Mouse (Mus musculus) C2C12 (cell line): Measurements from ENCODE around the gene Gadd45gip1. TPM values are rescaled to one million over a fixed set of nuclear protein-coding genes. Genes with fewer than 3 reads are reported as not detected.
A peak's percentile ranks its signal among the peaks of the same experiment; 100 is the strongest.

Experiments used
- H3K27me3 ChIP-seq: one replicate; pipeline ENCODE4 v1.6.1; 2011; ENCODE audit not compliant: control insufficient read depth, insufficient read depth, insufficient read length
- H3K36me3 ChIP-seq: one replicate; pipeline ENCODE4 v1.6.1; 2011; ENCODE audit not compliant: control insufficient read depth, insufficient read depth
- H3K4me3 ChIP-seq: one replicate; pipeline ENCODE4 v1.5.1; 2011; ENCODE audit warnings: mild to moderate bottlenecking, control low read depth; ENCODE audit not compliant: poor library complexity, insufficient read depth, severe bottlenecking
- H3K79me2 ChIP-seq: one replicate; pipeline ENCODE4 v1.6.1; 2011; ENCODE audit not compliant: control insufficient read depth, insufficient read depth
- H3K79me3 ChIP-seq: one replicate; pipeline ENCODE4 v1.6.1; 2011; ENCODE audit warnings: low read depth, control low read depth
- H3ac ChIP-seq: one replicate; pipeline ENCODE3; 2011; ENCODE audit warnings: low read depth; ENCODE audit not compliant: control insufficient read depth, insufficient read length
- CEBPB ChIP-seq: IDR thresholded peaks from one replicate; pipeline ENCODE4 v1.6.1; 2011; ENCODE audit warnings: low read depth, mild to moderate bottlenecking, control low read depth, moderate library complexity
- CTCF ChIP-seq: IDR thresholded peaks from one replicate; pipeline ENCODE4 v1.5.1; 2011; ENCODE audit not compliant: control insufficient read depth, insufficient read depth, insufficient read length
- FOSL1 ChIP-seq: IDR thresholded peaks from one replicate; pipeline ENCODE4 v1.8.0; 2011; ENCODE audit warnings: mild to moderate bottlenecking, low read length; ENCODE audit not compliant: poor library complexity, insufficient read depth, severe bottlenecking
- MAX ChIP-seq: IDR thresholded peaks from one replicate; pipeline ENCODE4 v1.6.1; 2011; ENCODE audit warnings: mild to moderate bottlenecking, control low read depth
- MYOD1 ChIP-seq: IDR thresholded peaks from one replicate; pipeline ENCODE4 v1.6.1; 2011; ENCODE audit warnings: low read depth; ENCODE audit not compliant: control insufficient read depth, insufficient read length
- MYOG ChIP-seq: IDR thresholded peaks from one replicate; pipeline ENCODE4 v1.6.1; 2011; ENCODE audit not compliant: control insufficient read depth, insufficient read length; ENCODE audit errors: extremely low read depth
- USF1 ChIP-seq: IDR thresholded peaks from one replicate; pipeline ENCODE4 v1.6.1; 2011; ENCODE audit warnings: low read depth, mild to moderate bottlenecking, control low read depth, moderate library complexity
- polyA plus RNA-seq: library from polyadenylated mRNA; unstranded; fragments of >200 nt; fragmentation: generic; extraction: Trizol; gene quantifications from one replicate; pipeline ENCODE4 v1.2.1, GENCODE M21; 2012; ENCODE audit warnings: missing spikeins

Gene Gadd45gip1
- polyA plus RNA-seq, 1 experiment: 32.5 TPM

DNA sequence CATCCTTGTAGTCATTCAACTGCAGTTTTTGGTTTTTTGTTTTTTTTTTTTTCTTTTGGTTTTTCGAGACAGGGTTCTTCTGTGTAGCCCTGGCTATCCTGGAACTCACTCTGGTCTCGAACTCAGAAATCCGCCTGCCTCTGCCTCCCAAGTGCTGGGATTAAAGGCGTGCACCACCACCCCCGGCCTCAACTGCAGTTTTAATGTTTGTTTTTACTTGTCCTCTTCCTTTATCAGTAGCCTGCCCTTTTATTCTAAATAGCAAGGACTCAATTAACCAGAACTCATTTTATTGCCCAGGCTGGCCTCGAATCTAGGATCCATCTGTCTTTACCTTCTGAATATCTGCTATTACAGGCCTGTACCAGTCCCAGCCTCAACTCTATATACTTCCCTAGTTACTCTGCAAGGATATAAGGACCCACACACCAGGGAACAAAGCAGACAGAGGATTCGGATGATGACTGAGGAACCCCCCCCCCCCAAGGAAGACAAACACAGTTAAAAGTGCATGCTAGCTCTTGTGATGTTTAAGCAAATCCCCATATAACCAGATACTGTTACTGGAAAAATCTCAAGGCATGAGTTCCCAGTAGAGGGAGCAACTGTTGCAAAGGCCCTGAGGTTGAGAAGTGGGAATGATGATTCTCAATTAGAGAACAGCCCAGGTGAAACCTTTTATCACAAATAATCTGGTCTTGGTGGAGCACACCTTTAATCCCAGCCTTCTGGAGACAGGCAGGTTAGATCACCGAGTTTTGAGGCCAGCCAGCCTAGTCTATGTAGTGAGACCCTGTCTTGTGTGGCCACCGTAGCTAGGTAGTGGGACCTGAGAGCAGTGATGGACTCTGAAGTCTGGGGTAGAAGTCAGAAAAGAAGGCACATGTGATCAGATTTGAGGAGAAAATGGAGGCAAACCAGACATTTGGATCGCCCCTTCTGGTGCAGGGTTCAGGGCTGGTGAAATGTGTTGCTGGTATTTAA lies 1.7 kb downstream of the Gadd45gip1 start:
- no peaks in the 10 kb centered on the region for H3K27me3 ChIP-seq
- TF ChIP-seq FOSL1: no peak
- no peak for TF ChIP-seq CEBPB
- TF ChIP-seq MYOD1: no peak
- peaks cover 39% of the 10 kb centered on the region for H3K79me2 ChIP-seq
- H3K4me3 ChIP-seq: peak overlapping the region; percentile 74
- H3ac ChIP-seq: peak overlapping the region; percentile 97
- peaks cover 50% of the 10 kb centered on the region for H3K36me3 ChIP-seq
- peaks cover 10% of the 10 kb centered on the region for H3K79me3 ChIP-seq

DNA sequence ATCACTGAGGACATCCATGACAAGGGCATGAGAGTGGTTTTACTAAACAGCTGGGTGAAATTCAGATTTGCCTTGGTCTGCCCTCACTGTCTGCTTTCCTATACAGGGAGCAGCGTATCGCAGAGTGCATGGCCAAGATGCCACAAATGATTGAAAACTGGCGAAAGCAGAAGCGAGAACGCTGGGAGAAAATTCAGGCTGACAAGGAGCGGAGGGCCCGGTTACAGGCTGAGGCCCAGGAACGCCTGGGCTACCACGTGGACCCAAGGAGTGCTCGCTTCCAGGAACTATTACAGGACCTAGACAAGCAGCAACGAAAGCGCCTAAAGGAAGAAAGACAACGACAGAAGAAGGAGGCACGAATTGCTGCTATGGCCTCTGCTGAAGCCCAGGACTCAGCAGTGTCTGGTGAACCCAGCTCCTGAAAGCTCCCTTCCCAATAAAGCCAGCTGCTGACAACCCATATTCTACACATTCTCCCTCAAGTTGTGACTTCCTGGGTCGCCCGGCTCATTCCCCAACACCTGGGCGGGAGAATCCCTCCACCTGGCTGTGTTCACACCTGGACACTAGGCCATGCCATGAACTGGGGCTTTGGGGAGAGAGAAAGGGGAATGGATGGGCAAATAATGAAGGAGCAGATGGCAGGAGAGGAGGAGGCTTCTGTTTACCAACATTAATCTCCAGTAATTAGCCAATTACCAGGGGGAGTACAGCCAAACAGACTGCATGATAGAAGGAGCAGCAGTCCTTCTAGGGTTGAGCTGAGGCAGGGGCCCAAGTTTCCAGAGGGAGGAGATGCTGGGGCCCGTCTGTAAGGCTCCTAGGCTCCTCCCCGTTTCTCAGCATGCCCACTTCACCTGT lies 2.9 kb downstream of the Gadd45gip1 start:
- TF ChIP-seq MYOD1 (no peak), MYOG (no peak), MAX (no peak), USF1 (no peak), FOSL1 (no peak), CEBPB (no peak), CTCF (no peak)
- Histone ChIP-seq H3ac (no peak overlapping the region), H3K36me3 (peaks cover 62% of the 10 kb centered on the region)

DNA sequence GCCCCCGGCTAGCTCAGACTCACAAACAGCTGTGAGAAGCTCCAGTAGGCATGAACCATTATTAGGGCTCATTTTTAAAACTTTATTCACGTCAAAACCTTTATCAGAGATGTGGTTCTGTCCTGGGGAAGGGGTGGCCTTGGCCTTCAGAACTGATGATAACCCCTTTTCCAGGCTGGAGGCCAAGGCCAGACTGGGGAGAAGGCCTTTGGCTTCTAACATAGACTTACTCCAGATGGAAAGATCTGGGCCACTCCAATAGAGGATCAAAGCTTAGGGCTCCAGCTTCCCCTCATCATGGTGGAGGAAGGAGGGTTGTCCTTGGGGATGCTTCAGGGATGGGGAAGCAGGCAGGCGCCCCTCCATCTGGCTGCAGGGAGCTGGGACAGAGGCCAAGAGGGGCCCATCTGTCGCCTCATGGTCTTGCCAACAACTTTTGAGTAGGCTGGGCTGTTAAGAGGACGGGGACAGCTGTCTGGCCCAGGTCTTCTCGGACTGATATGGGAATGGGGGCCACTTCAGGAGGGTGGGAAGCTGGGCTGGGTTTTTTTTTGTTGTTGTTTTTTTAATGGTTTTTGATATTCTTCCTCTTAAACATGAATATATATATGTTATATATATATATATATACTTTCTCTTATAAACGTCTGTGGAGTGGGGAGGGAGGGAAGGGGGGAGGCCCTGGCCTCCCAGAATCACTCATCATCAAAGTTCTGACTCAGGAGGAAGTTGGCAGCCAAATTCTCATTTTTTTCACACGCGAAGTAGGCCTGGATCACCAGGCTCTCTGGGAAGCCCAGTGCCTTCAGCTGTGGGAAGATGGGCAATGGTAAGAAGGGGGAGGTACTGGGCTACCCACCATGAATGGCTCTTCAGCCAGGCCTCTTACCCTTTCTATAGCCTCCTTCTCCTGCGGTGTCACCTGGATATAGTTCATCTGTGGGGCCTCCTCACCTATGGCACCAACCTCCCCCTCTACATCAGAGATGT lies 3.8 kb downstream of the Gadd45gip1 start:
- H3ac ChIP-seq: no peak overlapping the region
- H3K4me3 ChIP-seq: no peak overlapping the region
- H3K27me3 ChIP-seq: no peaks in the 10 kb centered on the region
- H3K79me3 ChIP-seq: peaks cover 23% of the 10 kb centered on the region
- TF ChIP-seq MYOD1 (no peak), FOSL1 (no peak), MYOG (no peak), USF1 (no peak), CEBPB (no peak), MAX (no peak), CTCF (no peak)
- H3K36me3 ChIP-seq: peaks cover 64% of the 10 kb centered on the region
- H3K79me2 ChIP-seq: peaks cover 60% of the 10 kb centered on the region

More for the DNA sequence above, 2.9 kb downstream of the Gadd45gip1 start:
- H3K79me3 ChIP-seq: peaks cover 14% of the 10 kb centered on the region
- H3K4me3 ChIP-seq: no peak overlapping the region
- H3K27me3 ChIP-seq: no peaks in the 10 kb centered on the region
- H3K79me2 ChIP-seq: peaks cover 51% of the 10 kb centered on the region

DNA sequence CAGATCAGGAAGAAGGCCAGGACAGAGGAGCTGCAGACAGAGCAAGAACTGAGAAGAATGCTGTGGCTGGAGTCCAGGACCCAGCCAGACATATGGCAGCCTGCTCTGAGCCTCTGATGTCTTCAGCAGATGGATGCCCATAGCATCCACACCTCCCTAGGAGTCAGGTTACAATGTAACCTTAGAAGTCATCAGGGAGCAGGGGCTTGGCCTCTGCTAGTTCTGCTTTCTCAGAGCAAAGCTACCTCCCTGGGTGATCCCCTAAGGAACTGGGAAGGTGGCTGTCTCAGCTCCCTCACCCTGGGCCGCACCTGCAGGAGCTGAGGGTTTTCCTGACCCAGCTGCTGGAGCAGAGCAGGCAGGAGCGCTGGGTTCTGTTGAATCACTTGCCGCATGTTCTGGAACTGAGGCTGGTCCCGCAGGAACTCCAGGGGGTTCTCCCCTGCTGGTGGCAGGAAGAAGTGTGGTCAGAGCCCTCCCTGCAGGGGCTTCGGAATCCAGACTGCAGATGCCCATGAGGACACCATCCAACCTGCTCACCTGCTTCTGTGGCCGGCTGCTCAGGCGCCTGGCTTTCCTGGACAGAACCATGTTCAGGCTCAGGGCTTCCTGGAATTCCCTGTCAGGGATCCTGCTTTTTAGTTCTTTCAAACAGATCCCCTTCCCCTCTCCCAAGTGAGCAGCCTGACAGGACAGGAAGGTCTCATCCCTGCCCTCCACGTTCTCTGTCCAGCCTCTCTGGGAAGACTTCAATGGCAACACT lies 6.0 kb downstream of the Gadd45gip1 start:
- Histone ChIP-seq H3ac (peak overlapping the region; percentile 19), H3K79me2 (peaks cover 52% of the 10 kb centered on the region), H3K27me3 (no peaks in the 10 kb centered on the region), H3K36me3 (peaks cover 78% of the 10 kb centered on the region), H3K79me3 (peaks cover 23% of the 10 kb centered on the region), H3K4me3 (no peak overlapping the region)
- peak; percentile 40 for TF ChIP-seq MYOD1
- TF ChIP-seq USF1: no peak
